Mouse (Mus musculus): ENCODE results near the gene Slc15a3.

DNA sequence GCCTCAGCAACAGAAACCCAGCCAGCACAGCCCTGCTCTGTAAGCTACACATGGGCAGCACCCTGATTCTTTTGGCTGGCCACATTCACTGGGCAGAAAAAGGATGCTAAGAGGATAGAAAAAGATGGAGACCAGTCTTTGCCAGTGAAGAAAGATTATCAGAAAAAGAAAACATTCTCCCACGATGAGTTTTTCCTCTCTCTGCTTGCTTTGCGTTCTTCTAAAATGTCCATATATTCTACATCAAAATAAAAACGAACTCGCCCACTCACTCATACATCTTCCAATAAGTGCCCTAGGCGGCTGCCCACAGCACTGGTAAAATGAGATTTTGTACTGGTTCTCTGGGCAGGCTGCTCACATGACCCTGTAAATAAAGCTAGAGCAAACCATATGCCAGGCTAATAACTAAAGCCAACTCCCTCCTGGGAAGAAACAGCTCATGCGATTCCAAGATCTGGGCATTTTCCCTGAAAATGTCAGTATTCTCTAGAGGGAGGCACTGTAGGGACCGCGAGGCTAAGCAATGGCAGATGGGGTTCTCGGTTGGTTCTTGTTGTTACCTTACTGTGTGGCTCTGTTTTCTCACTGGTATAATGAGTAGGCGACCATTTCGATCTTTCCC is 33.8 kb upstream of the Slc15a3 start:
- TF ChIP-seq GATA1 (IDR thresholded peaks at IDR 0.05; ENCODE audit: borderline replicate concordance, low read length): no peak
- TF ChIP-seq FLI1 (IDR thresholded peaks at IDR 0.05; ENCODE audit: low read length): no peak
